Mouse (Mus musculus): ENCODE results near the gene Ankrd55. TPM values are rescaled to one million over a fixed set of nuclear protein-coding genes. Genes with fewer than 3 reads are reported as not detected.

The Ankrd55 gene
- polyA plus RNA-seq, 1 experiment from 2014 or later: 11.0 TPM

DNA sequence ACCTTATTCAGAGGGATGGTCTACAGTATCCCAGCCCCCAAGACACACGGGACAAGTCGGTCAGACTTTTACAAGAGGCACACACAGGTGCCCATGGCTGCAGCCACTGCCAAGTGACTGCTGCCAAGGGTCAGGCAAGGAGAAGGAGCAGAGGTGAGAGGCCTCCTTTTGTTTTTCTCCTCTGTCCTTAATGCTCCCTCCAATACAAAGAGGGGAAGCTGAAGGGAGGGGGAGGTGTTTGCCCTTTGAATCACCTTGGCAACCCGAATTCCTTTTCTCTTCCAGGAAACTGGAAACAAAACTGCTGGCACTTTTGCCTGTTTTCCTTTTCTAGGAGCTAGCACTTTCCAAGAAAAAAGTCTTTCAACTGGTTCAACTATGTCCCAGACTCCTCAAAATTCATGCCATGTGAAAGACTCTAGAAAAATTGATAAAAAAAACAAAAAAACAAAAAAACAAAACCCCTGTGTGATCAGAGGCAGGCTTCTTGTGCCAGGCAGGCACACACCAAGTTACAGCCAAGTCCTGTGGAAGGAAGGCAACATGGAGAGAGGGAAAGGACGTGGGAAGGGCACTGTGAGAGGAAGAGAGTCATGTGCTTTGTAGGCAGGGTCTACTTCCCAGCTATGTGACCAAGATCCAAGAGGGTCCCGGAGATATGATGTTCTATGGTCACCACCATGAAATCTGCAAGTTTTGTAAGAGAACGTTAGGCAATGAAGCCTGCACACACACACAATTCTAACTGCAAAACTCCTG is 66.0 kb downstream of the Ankrd55 start:
- WGBS: 27% methylated on average over 6 of the region's 6 CpGs
- Histone ChIP-seq H3K36me3 (ENCODE audit: control insufficient read depth, insufficient read depth, low read length) (peaks cover 7% of the 10 kb centered on the region), H3K9ac (ENCODE audit: low read depth, low read length) (no peak overlapping the region), H3K9me3 (replicated peaks; ENCODE audit: control insufficient read depth, low read length, poor library complexity, severe bottlenecking) (peaks cover 4% of the 10 kb centered on the region; the same call in 1 of the 2 replicates), H3K4me3 (ENCODE audit: low read depth, low read length) (no peak overlapping the region), H3K4me1 (ENCODE audit: control insufficient read depth, insufficient read depth, low read length) (peaks cover 6% of the 10 kb centered on the region; the same call in 1 of the 2 replicates), H3K27ac (ENCODE audit: low read length) (no peak overlapping the region), H3K4me2 (ENCODE audit: low read length) (no peak overlapping the region), H3K27me3 (ENCODE audit: control insufficient read depth, insufficient read depth, low read depth, low read length) (no peaks in the 10 kb centered on the region)
- ATAC-seq: no peak

GRCm38 (mm10) chr13:112354958-112355357 is 66.7 kb downstream of the Ankrd55 start:
- Histone ChIP-seq H3K4me1 (ENCODE audit: control insufficient read depth, insufficient read depth, low read length) (peaks cover 6% of the 10 kb centered on the region; the same call in 1 of the 2 replicates), H3K27ac (ENCODE audit: low read length) (no peak overlapping the region), H3K9ac (ENCODE audit: low read depth, low read length) (no peak overlapping the region), H3K36me3 (ENCODE audit: control insufficient read depth, insufficient read depth, low read length) (peaks cover under 1% of the 10 kb centered on the region; the same call in 1 of the 2 replicates), H3K4me3 (ENCODE audit: low read depth, low read length) (no peak overlapping the region), H3K9me3 (replicated peaks; ENCODE audit: control insufficient read depth, low read length, poor library complexity, severe bottlenecking) (peaks cover 2% of the 10 kb centered on the region; the same call in 1 of the 2 replicates), H3K27me3 (ENCODE audit: control insufficient read depth, insufficient read depth, low read depth, low read length) (no peaks in the 10 kb centered on the region), H3K4me2 (ENCODE audit: low read length) (no peak overlapping the region)
- no peak for ATAC-seq
- WGBS: 79% methylated on average over 10 of the region's 10 CpGs

DNA sequence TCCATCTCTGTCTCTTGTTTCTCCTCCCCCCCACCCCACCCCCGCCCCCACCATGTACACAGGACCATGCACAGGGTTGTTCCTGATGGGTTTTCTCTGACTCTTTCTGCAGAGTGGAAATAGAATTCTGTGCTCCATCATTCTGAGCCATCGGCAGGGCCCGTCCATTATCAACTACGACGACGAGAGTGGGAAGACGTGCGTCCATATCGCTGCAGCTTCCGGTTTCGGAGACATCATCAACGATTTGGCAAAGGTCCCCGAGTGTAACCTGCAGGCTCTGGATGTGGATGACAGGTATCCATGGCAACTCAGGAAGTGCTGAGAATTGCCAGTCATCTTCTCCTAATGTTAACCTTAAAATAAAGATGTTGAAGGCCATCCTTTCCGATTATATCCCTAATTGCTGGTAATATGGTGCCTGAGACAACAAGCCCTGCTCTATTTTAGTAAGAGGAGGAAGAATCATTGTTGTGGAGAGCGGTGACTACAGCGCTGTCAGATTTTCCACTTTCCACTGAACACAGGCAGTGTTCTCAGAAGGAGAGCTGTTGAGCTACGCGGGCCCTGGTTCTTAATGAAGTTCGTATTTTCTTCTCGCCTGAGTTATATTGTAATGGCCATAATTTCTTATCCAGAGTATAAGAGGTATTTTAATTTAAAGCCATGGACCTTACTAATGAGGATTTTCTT is 67.7 kb downstream of the Ankrd55 start:
- no peaks in the 10 kb centered on the region for H3K27me3 ChIP-seq (ENCODE audit: control insufficient read depth, insufficient read depth, low read depth, low read length)
- WGBS: 92% methylated on average over 20 of the region's 20 CpGs
- H3K9me3 ChIP-seq (replicated peaks; ENCODE audit: control insufficient read depth, low read length, poor library complexity, severe bottlenecking): no peaks in the 10 kb centered on the region
- no peak overlapping the region for H3K9ac ChIP-seq (ENCODE audit: low read depth, low read length)
- H3K4me2 ChIP-seq (ENCODE audit: low read length): no peak overlapping the region
- H3K4me1 ChIP-seq (ENCODE audit: control insufficient read depth, insufficient read depth, low read length): peaks cover 6% of the 10 kb centered on the region; the same call in 1 of the 2 replicates
- ATAC-seq: no peak
- H3K36me3 ChIP-seq (ENCODE audit: control insufficient read depth, insufficient read depth, low read length): no peaks in the 10 kb centered on the region
- H3K27ac ChIP-seq (ENCODE audit: low read length): no peak overlapping the region
- no peak overlapping the region for H3K4me3 ChIP-seq (ENCODE audit: low read depth, low read length)

GRCm38 (mm10) chr13:112361575-112361974 is 73.3 kb downstream of the Ankrd55 start:
- Histone ChIP-seq H3K36me3 (ENCODE audit: control insufficient read depth, insufficient read depth, low read length) (no peaks in the 10 kb centered on the region), H3K27ac (ENCODE audit: low read length) (no peak overlapping the region), H3K4me3 (ENCODE audit: low read depth, low read length) (no peak overlapping the region), H3K4me2 (ENCODE audit: low read length) (no peak overlapping the region), H3K9me3 (replicated peaks; ENCODE audit: control insufficient read depth, low read length, poor library complexity, severe bottlenecking) (no peaks in the 10 kb centered on the region), H3K4me1 (ENCODE audit: control insufficient read depth, insufficient read depth, low read length) (no peaks in the 10 kb centered on the region), H3K27me3 (ENCODE audit: control insufficient read depth, insufficient read depth, low read depth, low read length) (no peaks in the 10 kb centered on the region), H3K9ac (ENCODE audit: low read depth, low read length) (no peak overlapping the region)
- ATAC-seq: no peak
- 92% methylated on average over 4 of the region's 4 CpGs for WGBS

DNA sequence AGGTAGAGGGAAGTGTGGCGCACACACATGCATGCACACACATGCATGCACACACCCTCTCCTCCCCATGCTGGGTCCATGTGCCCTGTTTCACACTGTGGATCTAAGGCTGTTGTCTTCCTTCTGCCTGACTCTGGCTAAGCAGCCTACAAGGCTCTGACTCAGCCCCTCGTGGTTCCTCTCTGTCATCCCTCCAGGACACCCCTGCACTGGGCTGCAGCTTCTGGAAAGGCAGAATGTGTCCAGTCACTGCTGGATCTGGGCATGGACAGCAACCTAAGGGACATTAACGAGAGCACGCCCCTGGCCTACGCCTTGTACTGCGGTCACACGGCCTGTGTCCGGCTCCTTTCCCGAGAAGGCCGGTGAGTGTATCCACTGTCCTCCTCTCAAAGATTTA is 75.0 kb downstream of the Ankrd55 start:
- H3K4me2 ChIP-seq (ENCODE audit: low read length): no peak overlapping the region
- no peak overlapping the region for H3K27ac ChIP-seq (ENCODE audit: low read length)
- H3K9me3 ChIP-seq (replicated peaks; ENCODE audit: control insufficient read depth, low read length, poor library complexity, severe bottlenecking): no peaks in the 10 kb centered on the region
- 92% methylated on average over 10 of the region's 10 CpGs for WGBS
- H3K4me1 ChIP-seq (ENCODE audit: control insufficient read depth, insufficient read depth, low read length): no peaks in the 10 kb centered on the region
- no peaks in the 10 kb centered on the region for H3K27me3 ChIP-seq (ENCODE audit: control insufficient read depth, insufficient read depth, low read depth, low read length)
- no peak overlapping the region for H3K4me3 ChIP-seq (ENCODE audit: low read depth, low read length)
- H3K9ac ChIP-seq (ENCODE audit: low read depth, low read length): no peak overlapping the region
- 0 out of 2 replicates have a peak, but pooled peaks cover 2% of the 10 kb centered on the region for H3K36me3 ChIP-seq (ENCODE audit: control insufficient read depth, insufficient read depth, low read length)
- peak; percentile 25; the same call in 1 of the 2 replicates for ATAC-seq

- H3K27me3 ChIP-seq (ENCODE audit: control insufficient read depth, insufficient read depth, low read depth, low read length): no peaks in the 10 kb centered on the region
- no peaks in the 10 kb centered on the region for H3K4me1 ChIP-seq (ENCODE audit: control insufficient read depth, insufficient read depth, low read length)
- 93% methylated on average over 3 of the region's 3 CpGs for WGBS
- H3K4me3 ChIP-seq (ENCODE audit: low read depth, low read length): no peak overlapping the region
- 0 out of 2 replicates have a peak, but pooled peaks cover 3% of the 10 kb centered on the region for H3K36me3 ChIP-seq (ENCODE audit: control insufficient read depth, insufficient read depth, low read length)
- H3K9me3 ChIP-seq (replicated peaks; ENCODE audit: control insufficient read depth, low read length, poor library complexity, severe bottlenecking): no peaks in the 10 kb centered on the region
- H3K27ac ChIP-seq (ENCODE audit: low read length): no peak overlapping the region
- no peak overlapping the region for H3K9ac ChIP-seq (ENCODE audit: low read depth, low read length)
- no peak overlapping the region for H3K4me2 ChIP-seq (ENCODE audit: low read length)
- ATAC-seq: no peak
Measured at GRCm38 (mm10) chr13:112363746-112364145, 75.5 kb downstream of the Ankrd55 start.

GRCm38 (mm10) chr13:112364698-112365097 is 76.4 kb downstream of the Ankrd55 start:
- 55% methylated on average over 5 of the region's 5 CpGs for WGBS
- Histone ChIP-seq H3K9ac (ENCODE audit: low read depth, low read length) (no peak overlapping the region), H3K27me3 (ENCODE audit: control insufficient read depth, insufficient read depth, low read depth, low read length) (no peaks in the 10 kb centered on the region)

GRCm38 (mm10) chr13:112365303-112365702 is 77.1 kb downstream of the Ankrd55 start:
- Histone ChIP-seq H3K36me3 (ENCODE audit: control insufficient read depth, insufficient read depth, low read length) (0 out of 2 replicates have a peak, but pooled peaks cover 3% of the 10 kb centered on the region), H3K4me1 (ENCODE audit: control insufficient read depth, insufficient read depth, low read length) (no peaks in the 10 kb centered on the region), H3K9me3 (replicated peaks; ENCODE audit: control insufficient read depth, low read length, poor library complexity, severe bottlenecking) (no peaks in the 10 kb centered on the region), H3K4me3 (ENCODE audit: low read depth, low read length) (no peak overlapping the region), H3K27ac (ENCODE audit: low read length) (no peak overlapping the region), H3K9ac (ENCODE audit: low read depth, low read length) (no peak overlapping the region), H3K4me2 (ENCODE audit: low read length) (no peak overlapping the region), H3K27me3 (ENCODE audit: control insufficient read depth, insufficient read depth, low read depth, low read length) (no peaks in the 10 kb centered on the region)
- ATAC-seq: no peak
- 76% methylated on average over 5 of the region's 5 CpGs for WGBS

More at GRCm38 (mm10) chr13:112364698-112365097, 76.4 kb downstream of the Ankrd55 start:
- Histone ChIP-seq H3K36me3 (ENCODE audit: control insufficient read depth, insufficient read depth, low read length) (0 out of 2 replicates have a peak, but pooled peaks cover 3% of the 10 kb centered on the region), H3K27ac (ENCODE audit: low read length) (no peak overlapping the region), H3K4me3 (ENCODE audit: low read depth, low read length) (no peak overlapping the region), H3K4me2 (ENCODE audit: low read length) (no peak overlapping the region), H3K4me1 (ENCODE audit: control insufficient read depth, insufficient read depth, low read length) (no peaks in the 10 kb centered on the region), H3K9me3 (replicated peaks; ENCODE audit: control insufficient read depth, low read length, poor library complexity, severe bottlenecking) (no peaks in the 10 kb centered on the region)
- no peak for ATAC-seq

DNA sequence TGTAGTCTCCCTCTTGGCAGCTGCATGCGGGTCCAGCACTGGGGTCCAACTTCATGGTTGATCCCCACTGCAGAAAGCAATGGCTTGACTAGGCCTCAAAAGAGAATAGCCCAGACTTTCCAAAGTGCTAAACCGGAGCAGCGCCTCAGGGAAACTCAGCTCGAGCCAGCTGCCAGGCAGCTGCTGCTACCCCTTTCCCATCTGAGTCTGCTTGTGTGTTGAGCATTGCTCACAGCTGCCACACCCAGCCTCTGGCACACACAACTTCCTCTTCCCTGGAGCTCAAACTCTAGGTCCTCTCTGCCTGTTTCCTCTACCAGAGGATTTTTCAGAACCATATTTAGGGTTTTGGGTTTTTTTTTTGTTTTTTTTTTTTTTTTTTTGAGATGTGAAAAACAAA is 77.5 kb downstream of the Ankrd55 start:
- Histone ChIP-seq H3K4me1 (ENCODE audit: control insufficient read depth, insufficient read depth, low read length) (no peaks in the 10 kb centered on the region), H3K27ac (ENCODE audit: low read length) (no peak overlapping the region), H3K4me3 (ENCODE audit: low read depth, low read length) (no peak overlapping the region), H3K4me2 (ENCODE audit: low read length) (no peak overlapping the region), H3K36me3 (ENCODE audit: control insufficient read depth, insufficient read depth, low read length) (0 out of 2 replicates have a peak, but pooled peaks cover 3% of the 10 kb centered on the region), H3K27me3 (ENCODE audit: control insufficient read depth, insufficient read depth, low read depth, low read length) (no peaks in the 10 kb centered on the region), H3K9me3 (replicated peaks; ENCODE audit: control insufficient read depth, low read length, poor library complexity, severe bottlenecking) (no peaks in the 10 kb centered on the region), H3K9ac (ENCODE audit: low read depth, low read length) (no peak overlapping the region)
- 60% methylated on average over 4 of the region's 4 CpGs for WGBS
- no peak for ATAC-seq
